Mouse (Mus musculus) liver (tissue): ENCODE measurements at regions not wholly inside any gene's neighbourhood (a gene's known extent, or its start where the extent isn't known, plus 50 kb on each side); places are given as distances from the start of the nearest gene placed in this dataset.

Experiments used
- DNase-seq: peaks from one replicate; pipeline ENCODE4 v3.0.0-alpha.2; 2020; ENCODE audit warnings: mixed read lengths

GRCm38 (mm10) chr9:69658276-69658675, 102.5 kb downstream of the Foxb1 start:
- DNase-seq: no peak

- no peak for DNase-seq
These were observed 104.7 kb downstream of the Foxb1 start for GRCm38 (mm10) chr9:69656053-69656452.

GRCm38 (mm10) chr9:69652106-69652505, 108.6 kb downstream of the Foxb1 start:
- no peak for DNase-seq

GRCm38 (mm10) chr9:69651608-69652007, 109.1 kb downstream of the Foxb1 start:
- no peak for DNase-seq

GRCm38 (mm10) chr9:69642591-69642990, 118.1 kb downstream of the Foxb1 start:
- DNase-seq: no peak

GRCm38 (mm10) chr9:69623312-69623711, 137.4 kb downstream of the Foxb1 start:
- peak; percentile 76 for DNase-seq

- DNase-seq: no peak
These were observed 139.7 kb downstream of the Foxb1 start for GRCm38 (mm10) chr9:69621006-69621405.

GRCm38 (mm10) chr9:69617328-69617727, 143.4 kb downstream of the Foxb1 start:
- DNase-seq: no peak

GRCm38 (mm10) chr9:69597472-69597871, 144.1 kb downstream of the Anxa2 start:
- no peak for DNase-seq

- DNase-seq: no peak
These were observed 139.1 kb downstream of the Anxa2 start for GRCm38 (mm10) chr9:69592329-69593062.

GRCm38 (mm10) chr9:69588846-69589245, 135.4 kb downstream of the Anxa2 start:
- DNase-seq: no peak

GRCm38 (mm10) chr9:69587096-69587495, 133.7 kb downstream of the Anxa2 start:
- DNase-seq: no peak

- no peak for DNase-seq
These were observed 127.8 kb downstream of the Anxa2 start for GRCm38 (mm10) chr9:69581236-69581635.

GRCm38 (mm10) chr9:69577661-69578405, 124.4 kb downstream of the Anxa2 start:
- no peak for DNase-seq

GRCm38 (mm10) chr9:69575386-69575785, 122.0 kb downstream of the Anxa2 start:
- DNase-seq: no peak

- no peak for DNase-seq
These were observed 115.3 kb downstream of the Anxa2 start for GRCm38 (mm10) chr9:69568631-69569230.

- DNase-seq: no peak
These were observed 114.8 kb downstream of the Anxa2 start for GRCm38 (mm10) chr9:69568222-69568621.

GRCm38 (mm10) chr9:69566996-69567395, 113.6 kb downstream of the Anxa2 start:
- DNase-seq: peak; percentile 5

GRCm38 (mm10) chr9:69543241-69543640, 89.8 kb downstream of the Anxa2 start:
- DNase-seq: no peak
